Mouse (Mus musculus) G1E (cell line): ENCODE results near the gene Chmp3.

Experiments used
- CTCF ChIP-seq: IDR thresholded peaks from 2 replicates; pipeline ENCODE4 v1.5.1; 2012; ENCODE audit warnings: low read depth, low read length, inconsistent platforms, mixed read lengths
- GATA1 ChIP-seq: IDR thresholded peaks from 2 replicates; pipeline ENCODE4 v1.6.1; 2012; ENCODE audit warnings: borderline replicate concordance, low read length, inconsistent platforms, mixed read lengths
- POLR2AphosphoS5 ChIP-seq: IDR thresholded peaks from 2 replicates; pipeline ENCODE4 v1.6.1; 2012; ENCODE audit warnings: low read depth, low read length, inconsistent platforms; ENCODE audit not compliant: insufficient replicate concordance
- TAL1 ChIP-seq: conservative IDR thresholded peaks from 2 replicates; pipeline ENCODE4 v1.6.1; 2012; ENCODE audit warnings: low read depth, low read length, inconsistent platforms, mixed read lengths

DNA sequence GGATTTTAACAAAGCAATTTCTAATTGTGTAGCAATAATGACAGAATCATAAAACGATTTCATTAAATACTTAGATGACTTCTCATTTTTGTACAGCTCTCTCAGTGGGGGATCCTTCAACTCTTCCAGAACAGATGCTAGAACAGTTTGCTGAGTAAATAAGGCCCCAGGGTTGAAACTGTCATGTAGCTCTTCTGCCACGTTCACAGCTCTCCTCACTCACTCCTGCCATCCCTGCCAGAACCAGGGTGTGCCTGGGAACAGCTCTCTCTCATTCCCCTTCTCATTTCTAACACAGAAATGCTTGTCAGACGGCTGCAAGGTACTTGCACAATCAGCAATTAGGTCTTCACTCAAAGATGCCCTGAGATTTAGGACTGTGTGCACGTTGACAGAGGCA, 40.6 kb upstream of the Chmp3 start:
- TF ChIP-seq GATA1, result no peak
- TF ChIP-seq CTCF, result no peak
- no peak for TF ChIP-seq TAL1
- TF ChIP-seq POLR2AphosphoS5, result no peak
